Mouse (Mus musculus): ENCODE data around the gene Aprt. TPM values are rescaled to one million over a fixed set of nuclear protein-coding genes. Genes with fewer than 3 reads are reported as not detected.

The Aprt gene
- 10 to 100 TPM; 35.7 to 36.9 TPM for total RNA-seq (2021)
- long read RNA-seq, experiment 1, transcript Aprt-201 (5 exons, 849 nt), result major isoform, 32 of 39 reads
- long read RNA-seq, experiment 1, partial matches to known transcripts, result 6 of 39 reads
- long read RNA-seq, experiment 1, other reads (novel, unspliced or antisense), result 1 of 39 reads
- long read RNA-seq, experiment 2, transcript Aprt-201 (5 exons, 849 nt), result major isoform, 34 of 35 reads
- long read RNA-seq, experiment 2, partial matches to known transcripts, result 1 of 35 reads
- long read RNA-seq, experiment 2, other reads (novel, unspliced or antisense), result 0 of 35 reads

- DNase-seq, result peak; percentile 90
These were observed at the start of gene Aprt for GRCm38 (mm10) chr8:122576648-122577022. Gene Aprt (minus strand): TSS chr8:122576909.

- DNase-seq, result no peak
These were observed 49.1 kb upstream of the Aprt start for GRCm38 (mm10) chr8:122625811-122626210.

DNA sequence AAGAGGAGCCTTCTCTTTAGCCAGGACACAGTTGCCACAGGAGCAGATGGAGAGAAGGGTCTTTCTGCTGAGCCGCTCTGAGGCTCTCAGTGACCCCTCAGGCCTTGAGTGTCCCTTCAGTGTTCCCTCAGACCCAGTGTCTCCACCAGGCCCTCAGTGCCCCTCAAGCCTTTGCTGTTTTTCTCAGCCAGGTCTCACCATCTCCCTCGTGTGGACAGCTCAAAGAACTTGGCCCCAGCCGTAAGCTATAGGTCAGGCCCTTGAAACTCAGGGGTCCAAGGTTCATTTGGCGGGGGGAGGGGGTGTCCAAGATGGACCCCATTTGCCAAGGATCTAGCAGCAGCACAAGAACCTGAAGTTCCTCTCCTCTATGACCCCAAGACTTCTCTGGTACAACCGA lies 47.9 kb upstream of the Aprt start:
- DNase-seq, result no peak

- DNase-seq, result peak; percentile 80
These were observed 47.3 kb upstream of the Aprt start for GRCm38 (mm10) chr8:122623844-122624642.

DNA sequence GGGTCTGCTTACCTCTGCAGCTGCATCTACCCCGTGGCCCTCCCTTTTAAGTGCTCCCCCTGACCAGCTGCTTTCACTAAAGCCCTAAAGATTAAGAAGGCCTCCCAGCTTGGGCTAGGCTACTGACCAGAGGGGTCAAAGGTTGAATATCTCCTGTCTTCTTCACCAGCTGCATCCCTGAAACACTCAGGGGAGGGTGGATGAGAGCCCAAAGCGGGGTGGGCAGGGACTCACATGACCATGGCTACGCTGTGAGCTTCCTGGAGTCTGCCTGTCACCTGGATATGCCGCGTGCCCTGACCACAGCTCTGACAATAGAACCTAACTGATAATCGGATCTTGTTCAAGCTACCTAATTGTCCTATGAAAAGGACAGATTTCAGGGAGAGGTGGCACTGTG lies 46.0 kb upstream of the Aprt start, which contains the start of gene Pabpn1l:
TSS of gene Pabpn1l (minus strand) at position 13 of the 400 bp plus-strand sequence.
- no peak for DNase-seq

DNA sequence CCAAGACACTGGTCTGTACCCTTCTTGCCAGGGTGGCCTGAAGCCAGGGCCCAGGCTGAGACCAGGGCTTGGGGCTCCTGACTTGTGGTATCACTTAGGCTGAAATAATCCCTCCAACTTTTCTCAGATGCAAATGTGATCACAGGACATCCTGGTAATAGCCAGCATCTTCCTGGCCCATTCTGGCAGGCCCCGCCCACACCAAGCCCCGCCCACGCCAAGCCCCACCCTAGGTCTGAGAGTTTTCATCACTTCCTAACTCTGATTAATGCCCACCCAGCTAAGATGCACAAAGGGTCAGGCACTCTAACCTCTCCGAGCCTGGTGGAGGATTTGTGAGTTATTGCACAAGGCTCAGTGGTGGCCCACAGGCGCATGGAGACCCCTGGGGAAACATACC lies 43.7 kb upstream of the Aprt start:
- no peak for DNase-seq

DNA sequence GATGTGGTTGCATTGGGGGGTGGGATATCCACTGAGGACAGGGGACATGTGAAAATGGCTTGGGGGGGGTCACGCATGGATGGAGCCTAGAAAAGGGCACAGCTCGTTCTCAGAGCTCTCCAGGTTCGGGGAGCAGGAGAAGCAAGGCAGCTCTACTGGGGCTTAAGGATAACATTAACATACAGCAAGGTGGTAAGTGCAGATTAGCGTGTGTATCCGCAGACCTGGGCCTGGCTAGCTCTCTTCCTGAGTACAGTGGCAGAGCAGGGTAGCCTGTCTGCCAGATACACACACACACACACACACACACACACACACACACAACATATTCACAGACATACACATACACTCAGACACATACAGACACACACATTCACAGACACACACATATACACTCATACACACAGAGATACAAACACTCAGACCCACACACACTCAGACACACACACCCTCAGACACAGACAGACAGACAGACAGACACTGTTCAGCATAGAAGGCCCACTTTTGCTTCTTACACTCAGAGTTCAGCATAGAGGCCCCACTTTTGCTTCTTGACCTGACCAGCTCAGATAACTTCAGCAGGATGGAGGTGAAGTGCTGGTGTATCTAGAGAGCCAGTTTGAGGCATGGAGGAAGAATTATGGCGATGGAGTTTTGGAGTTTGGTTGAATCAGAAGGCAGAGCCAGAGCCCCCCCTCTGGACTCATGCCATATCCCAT lies 42.1 kb upstream of the Aprt start:
- DNase-seq, result no peak

DNA sequence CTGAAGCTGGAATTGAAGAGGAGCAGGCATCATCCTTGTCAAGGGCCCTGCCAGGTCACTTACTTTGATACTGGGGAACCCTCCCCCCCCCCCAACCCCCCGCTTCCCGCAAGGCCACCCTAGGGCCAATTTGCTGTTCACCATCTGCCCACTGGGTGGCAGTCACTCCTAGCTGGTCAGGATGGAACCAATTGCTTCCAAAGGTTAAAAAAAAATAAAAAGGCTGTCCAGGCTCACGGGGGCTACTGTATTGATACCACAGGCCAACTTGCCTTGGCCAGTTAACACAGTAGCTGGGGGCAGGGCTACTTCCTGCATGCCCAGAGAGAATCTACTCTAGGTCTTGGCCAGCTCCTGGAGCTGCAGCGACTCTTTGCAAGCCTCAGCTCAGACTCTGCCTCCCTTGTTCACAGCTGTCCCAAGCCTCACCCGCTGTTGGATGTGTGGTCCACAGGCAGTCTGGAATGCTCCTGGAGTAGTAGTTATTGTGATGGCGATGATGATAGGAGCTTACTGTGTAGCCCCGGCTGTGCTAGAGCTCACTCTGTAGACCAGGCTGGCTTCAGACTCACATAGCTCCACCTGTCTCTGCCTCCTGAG lies 41.3 kb upstream of the Aprt start:
- DNase-seq, result peak; percentile 71

GRCm38 (mm10) chr8:122616181-122616905 lies 39.6 kb upstream of the Aprt start:
- peak; percentile 45 for DNase-seq

- DNase-seq, result peak; percentile 93
These were observed 34.8 kb upstream of the Aprt start, which contains the start of the genes Galns and Trappc2l for GRCm38 (mm10) chr8:122611295-122612133. Gene Galns (minus strand): TSS chr8:122611463. Gene Trappc2l (plus strand): TSS chr8:122611640.

DNA sequence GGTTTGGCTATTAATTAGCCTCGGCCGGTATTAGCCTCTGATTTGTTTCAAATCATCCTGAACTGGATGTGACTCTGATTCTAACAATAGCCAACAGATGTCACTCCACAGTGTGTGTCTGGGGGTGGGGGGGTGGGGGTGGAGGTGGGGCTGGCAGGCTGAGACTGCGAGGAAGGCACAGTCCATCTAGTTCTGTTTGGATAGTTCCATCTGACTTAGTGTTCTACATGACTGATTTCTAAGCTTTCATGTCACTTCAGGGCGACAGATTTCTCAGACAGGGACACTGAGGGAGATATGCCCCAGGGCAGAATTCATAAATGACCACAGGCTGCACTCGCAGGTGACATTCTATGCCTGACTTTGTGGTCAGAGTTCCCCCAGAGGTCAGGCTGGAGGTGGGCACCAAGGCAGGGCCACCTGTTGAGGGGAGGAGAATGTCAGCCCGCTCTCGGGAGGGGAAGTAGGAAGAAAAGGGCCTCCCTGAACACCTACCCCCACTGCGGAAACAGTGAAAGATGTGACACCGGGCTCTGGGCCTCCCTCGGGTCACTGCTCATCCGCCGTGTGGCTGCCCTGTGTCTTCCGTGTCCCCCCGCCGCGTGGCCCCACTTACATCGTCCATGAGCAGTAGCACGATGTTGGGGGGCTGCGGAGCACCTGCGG lies 34.0 kb upstream of the Aprt start:
- DNase-seq, result no peak

DNA sequence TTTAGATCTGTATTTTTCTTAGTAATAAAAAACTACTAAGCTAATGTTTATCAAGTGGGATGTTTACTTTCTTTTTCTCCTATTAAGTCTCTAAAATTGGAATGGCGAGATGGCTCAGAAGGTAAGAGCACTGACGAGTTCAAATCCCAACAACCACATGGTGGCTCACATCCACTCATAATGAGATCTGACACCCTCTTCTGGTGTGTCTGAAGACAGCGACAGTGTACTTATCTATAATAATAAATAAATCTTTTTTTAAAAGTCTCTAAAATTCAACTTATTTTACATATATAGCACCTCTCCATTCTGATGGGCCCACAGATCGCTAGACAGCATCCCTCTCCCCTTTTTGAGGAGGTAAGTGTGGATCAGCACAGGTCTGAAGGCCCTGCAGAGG lies 33.5 kb upstream of the Aprt start:
- DNase-seq, result no peak

DNA sequence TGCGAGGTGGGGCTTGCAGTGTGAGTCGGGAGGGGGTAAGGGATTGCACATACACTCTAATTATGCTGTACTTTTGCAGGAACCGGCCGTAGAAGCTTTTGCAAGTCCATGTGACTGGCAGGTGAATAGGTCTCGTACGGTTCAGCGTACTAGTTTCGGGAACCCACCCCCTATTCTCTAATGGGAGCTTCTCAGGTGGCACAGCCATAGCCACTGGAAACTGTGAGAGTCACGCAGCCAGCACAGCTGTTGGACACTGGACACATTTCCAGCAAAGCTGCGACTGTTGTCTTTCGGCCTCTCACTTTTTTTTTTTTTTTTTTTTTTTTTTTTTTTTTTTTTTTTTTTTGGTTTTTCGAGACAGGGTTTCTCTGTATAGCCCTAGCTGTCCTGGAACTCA lies 30.1 kb upstream of the Aprt start:
- no peak for DNase-seq

GRCm38 (mm10) chr8:122605367-122605766 lies 28.7 kb upstream of the Aprt start:
- DNase-seq, result no peak

GRCm38 (mm10) chr8:122604640-122605039 lies 27.9 kb upstream of the Aprt start:
- DNase-seq, result no peak

- DNase-seq, result no peak
These were observed 24.0 kb upstream of the Aprt start for GRCm38 (mm10) chr8:122600666-122601065.

DNA sequence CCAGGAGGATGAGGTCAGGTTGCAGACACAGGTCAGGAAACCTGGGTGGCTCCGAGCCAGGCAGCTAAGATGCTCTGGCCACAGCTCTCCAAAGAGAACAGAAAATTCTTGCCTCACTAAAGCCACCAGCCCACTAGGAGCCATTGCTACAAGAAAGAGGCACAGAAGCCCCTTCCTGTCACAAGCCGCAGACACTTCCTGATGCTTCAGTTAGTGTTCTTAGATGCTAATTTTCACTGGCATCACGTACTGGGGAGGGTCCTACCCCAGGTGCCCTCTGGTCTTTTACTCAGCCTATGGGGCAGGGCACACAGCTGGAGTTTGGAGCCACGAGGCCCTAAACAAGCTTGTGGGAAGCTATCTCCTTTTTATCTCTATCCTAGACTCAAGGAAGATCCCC lies 19.3 kb upstream of the Aprt start:
- DNase-seq, result no peak

- DNase-seq, result no peak
These were observed 17.2 kb upstream of the Aprt start for GRCm38 (mm10) chr8:122593783-122594507.

GRCm38 (mm10) chr8:122593240-122593639 lies 16.5 kb upstream of the Aprt start:
- no peak for DNase-seq
